Mouse (Mus musculus) left cerebral cortex, adult 2 months (tissue): ENCODE data around the gene Vat1. TPM values are rescaled to one million over a fixed set of nuclear protein-coding genes. Genes with fewer than 3 reads are reported as not detected.
"Not testable (repeated sequence)": the region's sequence is repeated elsewhere in the genome, so short reads cannot be mapped to it uniquely, and the experiment has no call there.

Experiments used
- DNase-seq, 2 experiments: peaks; one replicate each; pipeline ENCODE4 v3.0.0; 2021 to 2022; ENCODE audit warnings: low spot score in 2 of 2, mixed read lengths in 1 of 2; ENCODE audit errors: extremely low spot score in 1 of 2
- H3K27ac ChIP-seq: fragments of 200-600 bp; 2 replicates; pipeline ENCODE4 v1.8.1; 2022
- H3K4me3 ChIP-seq: fragments of 200-600 bp; 2 replicates; pipeline ENCODE4 v1.8.1; 2022
- CTCF ChIP-seq: fragments of 200-600 bp; IDR thresholded peaks from 2 replicates; pipeline ENCODE4 v1.8.1; 2022; ENCODE audit warnings: antibody characterized with exemption, mild to moderate bottlenecking, moderate library complexity
- intact Hi-C: fragments of 180-260 bp; cut with DNase I; formaldehyde crosslinking; loops from one replicate; pipeline ENCODE4 v1.15.1; 2025
- total RNA-seq, 2 experiments: library from RNA; stranded (reverse); gene quantifications; 2 replicates each; pipeline ENCODE4 v1.2.3; 2021

The Vat1 gene
- total RNA-seq, 2 experiments from 2014 or later, result 33.4 to 36.8 TPM

- TF ChIP-seq CTCF, result no peak
- H3K4me3 ChIP-seq, result no peak overlapping the region
- no peak for DNase-seq
- intact Hi-C loops, result no loop called here
- H3K27ac ChIP-seq, result no peak overlapping the region
Measured at GRCm38 (mm10) chr11:101474298-101474697, 8.3 kb upstream of the Vat1 start.

- DNase-seq, intact Hi-C loops, H3K27ac ChIP-seq, H3K4me3 ChIP-seq: not testable (repeated sequence)
Measured at GRCm38 (mm10) chr11:101473686-101474085, 7.7 kb upstream of the Vat1 start.

GRCm38 (mm10) chr11:101472336-101472735 lies 6.3 kb upstream of the Vat1 start:
- intact Hi-C loops, result no loop called here

GRCm38 (mm10) chr11:101471926-101472325 lies 5.9 kb upstream of the Vat1 start:
- no peak for DNase-seq
- intact Hi-C loops, result no loop called here
- peak overlapping the region; percentile 4; the same call in 1 of the 2 replicates for H3K27ac ChIP-seq
- no peak for TF ChIP-seq CTCF
- H3K4me3 ChIP-seq, result no peak overlapping the region

More at GRCm38 (mm10) chr11:101472336-101472735, 6.3 kb upstream of the Vat1 start:
- no peak overlapping the region for H3K4me3 ChIP-seq
- DNase-seq, result no peak
- TF ChIP-seq CTCF, result no peak
- H3K27ac ChIP-seq, result peak overlapping the region; percentile 4; the same call in 1 of the 2 replicates

- Histone ChIP-seq H3K27ac (no peak overlapping the region), H3K4me3 (no peak overlapping the region)
- no peak for TF ChIP-seq CTCF
- intact Hi-C loops, result no loop called here
- no peak for DNase-seq
Measured at GRCm38 (mm10) chr11:101470206-101470605, 4.2 kb upstream of the Vat1 start.

GRCm38 (mm10) chr11:101469155-101469554 lies 3.1 kb upstream of the Vat1 start:
- Histone ChIP-seq H3K4me3 (peak overlapping the region; percentile 67), H3K27ac (peak overlapping the region; percentile 76; the same call in 1 of the 2 replicates)
- intact Hi-C loops, result loop anchor here (2.0 kb wide), 1 partner anchor 84 kb away; the partner anchor contains the start of gene Nbr1
- TF ChIP-seq CTCF, result no peak
- no peak for DNase-seq

GRCm38 (mm10) chr11:101468731-101469130 lies 2.7 kb upstream of the Vat1 start:
- peak overlapping the region; percentile 67 for H3K4me3 ChIP-seq
- no peak for TF ChIP-seq CTCF
- intact Hi-C loops, result loop anchor here (2.0 kb wide), 1 partner anchor 84 kb away; the partner anchor contains the start of gene Nbr1

GRCm38 (mm10) chr11:101468263-101468688 lies 2.2 kb upstream of the Vat1 start:
- peak overlapping the region; percentile 76 for H3K27ac ChIP-seq
- H3K4me3 ChIP-seq, result peak overlapping the region; percentile 67
- TF ChIP-seq CTCF, result no peak
- intact Hi-C loops, result loop anchor here (2.0 kb wide), 1 partner anchor 85 kb away; the partner anchor contains the start of gene Nbr1
- DNase-seq, result no peak

More at GRCm38 (mm10) chr11:101468731-101469130, 2.7 kb upstream of the Vat1 start:
- DNase-seq, result no peak
- H3K27ac ChIP-seq, result peak overlapping the region; percentile 76

- Histone ChIP-seq H3K4me3 (peak overlapping the region; percentile 67), H3K27ac (peak overlapping the region; percentile 76)
- intact Hi-C loops, result loop anchor here (2.0 kb wide), 3 partner anchors 51 to 85 kb away; partner anchors contain the start of gene Nbr1
- peak; percentile 71 for TF ChIP-seq CTCF
- DNase-seq, result peak; percentile 48 to 68
Measured at GRCm38 (mm10) chr11:101467477-101468262, 1.6 kb upstream of the Vat1 start.

GRCm38 (mm10) chr11:101466552-101466950 lies 521 bp upstream of the Vat1 start:
- not testable (repeated sequence) for H3K4me3 ChIP-seq, H3K27ac ChIP-seq, DNase-seq
- intact Hi-C loops, result loop anchor here (2.0 kb wide), 2 partner anchors 52 to 76 kb away; no protein-coding TSS in a partner anchor

- TF ChIP-seq CTCF, result peak; percentile 1; the same call in 1 of the 2 replicates
- peak in 1 of 2 experiments; percentile 38 for DNase-seq
- intact Hi-C loops, result loop anchor here (2.0 kb wide), 1 partner anchor 16 kb away; the partner anchor contains the start of gene Ifi35
- Histone ChIP-seq H3K27ac (peak overlapping the region; percentile 80), H3K4me3 (peak overlapping the region; percentile 70)
Measured at GRCm38 (mm10) chr11:101465101-101465868, 745 bp downstream of the Vat1 start.
